Mouse (Mus musculus) heart, adult 11 months (tissue): ENCODE results near the gene Scn1b.
A peak's percentile ranks its signal among the peaks of the same experiment; 100 is the strongest.

Source experiments
- DNase-seq: peaks from one replicate; pipeline ENCODE4 v3.0.0; 2022

The Scn1b gene

GRCm38 (mm10) chr7:31126851-31127724, at the start of gene Scn1b:
TSS of gene Scn1b (minus strand) at chr7:31127003.
- peak; percentile 98 for DNase-seq

GRCm38 (mm10) chr7:31175096-31175495, 48.3 kb upstream of the Scn1b start:
- DNase-seq: no peak

- DNase-seq: peak; percentile 88
Measured at GRCm38 (mm10) chr7:31174466-31174865, 47.7 kb upstream of the Scn1b start.

GRCm38 (mm10) chr7:31172238-31172637, 45.4 kb upstream of the Scn1b start:
- no peak for DNase-seq

- no peak for DNase-seq
Measured at GRCm38 (mm10) chr7:31170520-31170919, 43.7 kb upstream of the Scn1b start.

- peak; percentile 95 for DNase-seq
Measured at GRCm38 (mm10) chr7:31168412-31168811, 41.6 kb upstream of the Scn1b start.

GRCm38 (mm10) chr7:31164748-31165147, 37.9 kb upstream of the Scn1b start:
- no peak for DNase-seq

GRCm38 (mm10) chr7:31163666-31164577, 37.1 kb upstream of the Scn1b start:
- no peak for DNase-seq

- peak; percentile 88 for DNase-seq
Measured at GRCm38 (mm10) chr7:31162324-31162723, 35.5 kb upstream of the Scn1b start.

- DNase-seq: no peak
Measured at GRCm38 (mm10) chr7:31161831-31162230, 35.0 kb upstream of the Scn1b start.

GRCm38 (mm10) chr7:31161246-31161645, 34.4 kb upstream of the Scn1b start:
- DNase-seq: no peak

- DNase-seq: no peak
Measured at GRCm38 (mm10) chr7:31160763-31161162, 34.0 kb upstream of the Scn1b start.

- peak; percentile 96 for DNase-seq
Measured at GRCm38 (mm10) chr7:31156034-31156928, 29.5 kb upstream of the Scn1b start.

- DNase-seq: peak; percentile 94
Measured at GRCm38 (mm10) chr7:31155296-31156033, 28.7 kb upstream of the Scn1b start, which contains the start of gene Gramd1a. TSS of gene Gramd1a (minus strand) at chr7:31155896.

- peak; percentile 82 for DNase-seq
Measured at GRCm38 (mm10) chr7:31153536-31154320, 26.9 kb upstream of the Scn1b start.

- DNase-seq: peak; percentile 99
Measured at GRCm38 (mm10) chr7:31151301-31152241, 24.8 kb upstream of the Scn1b start.

GRCm38 (mm10) chr7:31150566-31151300, 23.9 kb upstream of the Scn1b start:
- peak; percentile 99 for DNase-seq

GRCm38 (mm10) chr7:31149751-31150565, 23.2 kb upstream of the Scn1b start:
- peak; percentile 86 for DNase-seq
